Mouse (Mus musculus) CH12.LX (cell line): Measurements from ENCODE around the gene Mrpl52. TPM values are rescaled to one million over a fixed set of nuclear protein-coding genes. Genes with fewer than 3 reads are reported as not detected.

Experiments
- DNase-seq: peaks from one replicate; pipeline ENCODE4 v3.0.0-alpha.2; 2013; ENCODE audit errors: extremely low read depth
- H3K27ac ChIP-seq: 2 replicates; pipeline ENCODE4 v1.5.1; 2012; ENCODE audit warnings: low read depth, mild to moderate bottlenecking, control low read depth, moderate library complexity; ENCODE audit not compliant: insufficient read depth
- H3K27me3 ChIP-seq: replicated peaks from 2 replicates; pipeline ENCODE3; 2012; ENCODE audit warnings: inconsistent platforms
- H3K36me3 ChIP-seq, 2 experiments: replicated peaks in 1 of 2; 2 replicates each; pipeline versions ENCODE3 to v1.6.1; 2012; ENCODE audit warnings: inconsistent platforms in 1 of 2, low read length in 1 of 2, mild to moderate bottlenecking in 1 of 2, mixed read lengths in 1 of 2, moderate library complexity in 1 of 2; ENCODE audit not compliant: control insufficient read depth in 1 of 2, insufficient read depth in 1 of 2
- H3K4me1 ChIP-seq, 2 experiments: 2 replicates each; pipeline ENCODE4 v1.6.1; 2012; ENCODE audit warnings: inconsistent platforms in 1 of 2, moderate library complexity in 1 of 2; ENCODE audit not compliant: insufficient read depth in 2 of 2, control insufficient read depth in 1 of 2
- H3K4me2 ChIP-seq: 2 replicates; pipeline ENCODE4 v1.6.1; 2012; ENCODE audit warnings: low read depth, mild to moderate bottlenecking, control low read depth; ENCODE audit not compliant: poor library complexity, insufficient read depth, severe bottlenecking
- H3K4me3 ChIP-seq, 3 experiments: fragments of 150-350 bp in 1 of 3; sonication (generic) in 1 of 3; replicated peaks in 1 of 3; 2 replicates each; pipeline versions ENCODE3 to v1.5.1; 2011 to 2012; ENCODE audit warnings: low read depth in 2 of 3, low read length in 2 of 3, mild to moderate bottlenecking in 2 of 3, moderate library complexity in 2 of 3, control low read depth in 1 of 3, improper control_type of control experiment in 1 of 3, inconsistent platforms in 1 of 3, mixed read lengths in 1 of 3; ENCODE audit not compliant: poor library complexity in 1 of 3
- H3K79me2 ChIP-seq: replicated peaks from 2 replicates; pipeline ENCODE4 v1.6.1; 2012; ENCODE audit warnings: mild to moderate bottlenecking, moderate library complexity; ENCODE audit not compliant: control insufficient read depth, poor library complexity, insufficient read depth, severe bottlenecking; ENCODE audit errors: extremely low read depth
- H3K9ac ChIP-seq: 2 replicates; pipeline ENCODE4 v1.6.1; 2012; ENCODE audit warnings: low read depth, mild to moderate bottlenecking, control low read depth, moderate library complexity; ENCODE audit not compliant: insufficient read depth
- H3K9me3 ChIP-seq: replicated peaks from 2 replicates; pipeline ENCODE3; 2012; ENCODE audit warnings: low read length, inconsistent platforms, mixed read lengths
- CHD2 ChIP-seq: IDR thresholded peaks from 2 replicates; pipeline ENCODE4 v1.6.1; 2011; ENCODE audit warnings: low read length, improper control_type of control experiment
- CTCF ChIP-seq, 2 experiments: IDR thresholded peaks in 1 of 2; conservative IDR thresholded peaks in 1 of 2; 2 replicates each; pipeline ENCODE4 v1.5.1; 2011 to 2012; ENCODE audit warnings: low read depth in 2 of 2, low read length in 2 of 2, improper control_type of control experiment in 1 of 2, inconsistent platforms in 1 of 2, mild to moderate bottlenecking in 1 of 2, moderate library complexity in 1 of 2
- KAT2A ChIP-seq: IDR thresholded peaks from 2 replicates; pipeline ENCODE4 v1.6.1; 2012; ENCODE audit warnings: low read length, improper control_type of control experiment, inconsistent platforms; ENCODE audit not compliant: insufficient replicate concordance
- POLR2AphosphoS2 ChIP-seq: IDR thresholded peaks from 2 replicates; pipeline ENCODE4 v1.6.1; 2011; ENCODE audit warnings: low read depth, low read length, improper control_type of control experiment
- TBP ChIP-seq: conservative IDR thresholded peaks from 2 replicates; pipeline ENCODE4 v1.6.1; 2011; ENCODE audit warnings: low read depth, low read length, improper control_type of control experiment
- TCF12 ChIP-seq: IDR thresholded peaks from 2 replicates; pipeline ENCODE4 v1.6.1; 2014; ENCODE audit warnings: low read depth, mild to moderate bottlenecking, inconsistent platforms, low read length, improper control_type of control experiment
- dilution Hi-C: fragments of 300-500 bp; cut with MboI; formaldehyde crosslinking; loops from 2 replicates; pipeline ENCODE4 v1.14.3; 2020; ENCODE audit warnings: low sequenced_read_pairs; ENCODE audit not compliant: extremely low pct_unique_long_range_greater_than_20kb, extremely low pct_ligation_motif_present
- in situ Hi-C: fragments of 300-500 bp; cut with MboI; formaldehyde crosslinking; loops from 3 replicates; pipeline ENCODE4 v1.14.3; 2019; ENCODE audit warnings: low sequenced_read_pairs, low pct_ligation_motif_present, low pct_unique_long_range_greater_than_20kb, mixed read lengths
- polyA plus RNA-seq: library from polyadenylated mRNA; unstranded; fragments of >175 nt; gene quantifications from 2 replicates; pipeline ENCODE4 v1.2.1, GENCODE M21; 2012; ENCODE audit warnings: low read depth; ENCODE audit not compliant: insufficient read length
- total RNA-seq, 2 experiments: library from RNA; depleted of rRNA; stranded (reverse); fragments of 300-350 nt in 1 of 2; fragments of >200 nt in 1 of 2; gene quantifications; 2 replicates each; pipeline ENCODE4 v1.2.3; 2012 to 2014

The Mrpl52 gene
- total and polyA plus RNA-seq, 3 experiments = 87.9 to 309 (median 230) TPM

GRCm38 (mm10) chr14:54428421-54428820 lies 1.7 kb downstream of the Mrpl52 start:
- no peak overlapping the region for H3K4me2 ChIP-seq
- H3K27ac ChIP-seq = no peak overlapping the region
- H3K9me3 ChIP-seq = no peaks in the 10 kb centered on the region
- no peaks in the 10 kb centered on the region for H3K27me3 ChIP-seq
- no peak overlapping the region for H3K9ac ChIP-seq
- peaks cover 2 to 27% of the 10 kb centered on the region in 2 experiments; a peak in 2 of 4 replicates for H3K4me1 ChIP-seq
- in situ Hi-C loops = no loop called here
- dilution Hi-C loops = no loop called here
- no peaks in the 10 kb centered on the region for H3K79me2 ChIP-seq
- peaks cover 13 to 29% of the 10 kb centered on the region in 2 experiments for H3K36me3 ChIP-seq
- no peak overlapping the region for H3K4me3 ChIP-seq
- no peak for TF ChIP-seq TCF12
- no peak for DNase-seq

GRCm38 (mm10) chr14:54429332-54430093 lies 2.8 kb downstream of the Mrpl52 start:
- in situ Hi-C loops = loop anchor here (10.0 kb wide), 1 partner anchor 195 kb away; no protein-coding TSS in a partner anchor
- no peaks in the 10 kb centered on the region for H3K79me2 ChIP-seq

GRCm38 (mm10) chr14:54430406-54431145 lies 3.9 kb downstream of the Mrpl52 start:
- Histone ChIP-seq H3K9me3 (no peaks in the 10 kb centered on the region), H3K4me3 (no peak overlapping the region), H3K4me2 (no peak overlapping the region), H3K27ac (no peak overlapping the region), H3K79me2 (no peaks in the 10 kb centered on the region), H3K27me3 (no peaks in the 10 kb centered on the region), H3K36me3 (peaks cover 13 to 29% of the 10 kb centered on the region in 2 experiments), H3K9ac (no peak overlapping the region), H3K4me1 (peaks cover 8 to 36% of the 10 kb centered on the region in 2 experiments)
- DNase-seq = no peak
- in situ Hi-C loops (loop anchor here (10.0 kb wide), 1 partner anchor 196 kb away; no protein-coding TSS in a partner anchor), dilution Hi-C loops (no loop called here)
- TF ChIP-seq POLR2AphosphoS2 (peak; percentile 23; the same call in 1 of the 2 replicates), CHD2 (no peak)

More at GRCm38 (mm10) chr14:54429332-54430093, 2.8 kb downstream of the Mrpl52 start:
- Histone ChIP-seq H3K36me3 (peaks cover 13 to 29% of the 10 kb centered on the region in 2 experiments), H3K27me3 (no peaks in the 10 kb centered on the region), H3K9me3 (no peaks in the 10 kb centered on the region), H3K4me1 (peaks cover 2 to 34% of the 10 kb centered on the region in 2 experiments; a peak in 2 of 4 replicates), H3K4me2 (no peak overlapping the region), H3K9ac (no peak overlapping the region), H3K4me3 (no peak overlapping the region), H3K27ac (no peak overlapping the region)
- dilution Hi-C loops = no loop called here
- TF ChIP-seq KAT2A = no peak
- no peak for TF ChIP-seq CHD2
- TF ChIP-seq CTCF (conservative IDR thresholded peaks at IDR 0.05 in 1 of 2, IDR thresholded peaks at IDR 0.05 in 1 of 2; ENCODE audit: low read depth in 2 of 2, low read length in 2 of 2) = no peak
- no peak for TF ChIP-seq TBP
- DNase-seq = no peak
